Mouse (Mus musculus) G1E (cell line): Measurements from ENCODE around the gene Bex2.

Source experiments
- CTCF ChIP-seq: IDR thresholded peaks from 2 replicates; pipeline ENCODE4 v1.5.1; 2012; ENCODE audit warnings: low read depth, low read length, inconsistent platforms, mixed read lengths
- GATA1 ChIP-seq: IDR thresholded peaks from 2 replicates; pipeline ENCODE4 v1.6.1; 2012; ENCODE audit warnings: borderline replicate concordance, low read length, inconsistent platforms, mixed read lengths
- GATA2 ChIP-seq: IDR thresholded peaks from 2 replicates; pipeline ENCODE4 v1.6.1; 2012; ENCODE audit warnings: low read depth, low read length, inconsistent platforms, borderline replicate concordance
- POLR2AphosphoS5 ChIP-seq: IDR thresholded peaks from 2 replicates; pipeline ENCODE4 v1.6.1; 2012; ENCODE audit warnings: low read depth, low read length, inconsistent platforms; ENCODE audit not compliant: insufficient replicate concordance
- TAL1 ChIP-seq: conservative IDR thresholded peaks from 2 replicates; pipeline ENCODE4 v1.6.1; 2012; ENCODE audit warnings: low read depth, low read length, inconsistent platforms, mixed read lengths

DNA sequence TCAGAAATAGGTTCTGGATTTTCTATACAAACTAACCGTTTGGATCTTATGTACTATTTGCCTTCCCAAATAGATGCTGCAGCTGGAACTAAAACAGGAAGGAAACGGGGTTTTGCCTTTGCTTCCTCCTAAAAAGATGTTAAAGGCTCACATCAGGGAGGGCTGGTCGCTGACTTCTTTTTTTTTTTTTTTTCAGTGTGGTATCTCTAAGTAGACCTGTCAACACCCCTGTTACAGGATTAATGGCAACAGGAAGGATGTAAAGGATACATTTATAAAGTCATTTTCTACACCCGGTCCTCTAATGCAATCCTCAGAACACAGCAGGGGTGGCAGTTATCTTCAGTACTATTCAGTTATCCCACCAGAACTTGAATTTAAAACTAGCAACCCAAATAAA lies 47.0 kb upstream of the Bex2 start:
- no peak for TF ChIP-seq CTCF
- TF ChIP-seq POLR2AphosphoS5 = no peak
- no peak for TF ChIP-seq GATA1
- no peak for TF ChIP-seq TAL1
- TF ChIP-seq GATA2 = no peak
